Mouse (Mus musculus): Measurements from ENCODE around the gene Hrct1. TPM values are rescaled to one million over a fixed set of nuclear protein-coding genes. Genes with fewer than 3 reads are reported as not detected.

Hrct1 gene
- 1 to 10 TPM; 2.4 to 6.4 TPM for total RNA-seq (2021)
- long read RNA-seq, experiment 1, partial matches to known transcripts: 0 of 3 reads
- long read RNA-seq, experiment 1, other reads (novel, unspliced or antisense): 0 of 3 reads
- long read RNA-seq, experiment 2, partial matches to known transcripts: 0 of 1 reads
- long read RNA-seq, experiment 2, other reads (novel, unspliced or antisense): 0 of 1 reads

DNA sequence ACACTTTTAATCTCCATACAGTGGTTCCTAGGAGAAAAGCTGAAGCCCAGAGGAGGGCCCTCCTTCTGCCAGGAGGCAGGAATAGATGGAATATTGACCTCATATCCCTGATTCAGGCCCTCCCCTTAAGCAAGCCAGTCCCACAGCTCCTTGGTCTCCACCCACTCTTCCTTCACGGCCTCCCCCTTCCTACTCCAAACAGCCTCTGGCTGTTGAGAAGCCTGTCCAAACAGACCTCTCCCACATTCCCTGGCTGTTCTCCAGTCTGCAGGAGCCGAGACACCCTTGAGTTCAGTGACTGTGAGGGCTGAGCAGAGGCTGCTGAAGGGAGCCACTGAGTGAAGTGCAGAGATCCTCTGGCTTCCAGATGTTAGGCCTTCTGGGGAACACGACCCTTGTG is at the start of gene Hrct1:
Gene Hrct1 (plus strand): TSS at position 194 of the 400 bp plus-strand sequence.
- DNase-seq (ENCODE audit: low spot score in 2 of 2): peak in 1 of 2 experiments; percentile 54

GRCm38 (mm10) chr4:43678541-43678940 is 48.4 kb upstream of the Hrct1 start:
- DNase-seq (ENCODE audit: low spot score in 2 of 2): no peak

GRCm38 (mm10) chr4:43679416-43680043 is 47.5 kb upstream of the Hrct1 start:
- peak; percentile 24 to 36 for DNase-seq (ENCODE audit: low spot score in 2 of 2)

- no peak for DNase-seq (ENCODE audit: low spot score in 2 of 2)
Measured at GRCm38 (mm10) chr4:43690021-43690420, 37.0 kb upstream of the Hrct1 start.

- DNase-seq (ENCODE audit: low spot score in 2 of 2): no peak
Measured at GRCm38 (mm10) chr4:43691026-43691425, 36.0 kb upstream of the Hrct1 start.

DNA sequence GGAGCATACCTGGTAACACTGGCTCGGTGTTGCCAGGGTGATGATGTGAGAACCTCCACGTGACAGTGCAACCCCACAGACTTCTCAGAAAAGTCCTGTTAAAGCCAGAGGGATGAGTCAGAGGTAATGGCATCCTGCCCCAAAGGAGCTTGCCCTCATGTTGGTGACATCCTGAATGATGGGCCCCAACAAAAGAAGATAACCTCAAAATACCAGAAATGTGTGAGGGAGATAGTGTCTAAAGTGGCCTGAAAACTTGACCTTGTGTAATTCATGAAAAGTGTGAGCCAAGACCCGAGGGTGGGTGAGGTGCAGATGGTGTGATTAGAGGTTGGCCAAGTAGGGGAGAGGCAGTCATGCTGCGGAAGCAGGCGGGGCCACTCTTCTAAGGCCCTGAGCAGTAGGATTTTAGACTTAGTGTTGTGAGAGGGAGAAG is 33.2 kb upstream of the Hrct1 start:
- peak in 1 of 2 experiments; percentile 40 for DNase-seq (ENCODE audit: low spot score in 2 of 2)

DNA sequence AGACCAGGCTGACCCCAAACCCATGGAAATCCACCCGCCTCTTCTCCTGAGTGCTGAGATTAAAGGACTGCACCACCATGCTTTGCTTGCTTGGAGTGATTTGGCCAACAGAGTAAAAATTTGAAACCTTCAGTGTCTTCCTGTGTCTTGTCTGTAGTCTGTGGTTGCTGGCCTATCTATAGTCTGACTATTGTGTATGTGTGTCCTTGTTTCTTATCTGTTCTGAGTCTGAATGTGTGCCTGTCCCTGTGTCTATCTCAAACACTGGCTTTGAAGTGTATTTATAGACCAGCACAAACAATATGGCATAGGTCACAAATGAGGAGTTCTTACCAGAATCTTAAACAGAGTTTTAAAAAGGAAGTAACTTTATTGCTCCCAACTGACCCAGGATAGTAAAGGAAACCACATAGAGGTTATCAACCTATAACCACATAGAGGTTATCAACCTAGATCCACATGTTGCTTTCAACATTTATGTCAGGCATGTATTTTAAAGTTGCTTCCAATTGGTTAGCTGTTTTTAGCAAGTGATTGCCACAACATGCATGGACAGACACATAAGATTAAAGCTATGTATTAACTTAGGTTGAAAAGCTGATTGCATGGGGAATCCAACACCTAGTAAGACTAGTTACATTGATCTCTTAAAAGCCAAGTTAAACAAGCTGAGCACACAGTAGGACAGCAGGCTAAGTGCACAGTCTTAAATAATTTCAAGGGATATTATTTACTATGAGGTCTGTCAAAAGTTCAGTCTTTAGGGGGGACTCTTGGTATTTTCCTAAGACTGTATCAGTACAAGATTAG is 32.3 kb upstream of the Hrct1 start:
- no peak for DNase-seq (ENCODE audit: low spot score in 2 of 2)

DNA sequence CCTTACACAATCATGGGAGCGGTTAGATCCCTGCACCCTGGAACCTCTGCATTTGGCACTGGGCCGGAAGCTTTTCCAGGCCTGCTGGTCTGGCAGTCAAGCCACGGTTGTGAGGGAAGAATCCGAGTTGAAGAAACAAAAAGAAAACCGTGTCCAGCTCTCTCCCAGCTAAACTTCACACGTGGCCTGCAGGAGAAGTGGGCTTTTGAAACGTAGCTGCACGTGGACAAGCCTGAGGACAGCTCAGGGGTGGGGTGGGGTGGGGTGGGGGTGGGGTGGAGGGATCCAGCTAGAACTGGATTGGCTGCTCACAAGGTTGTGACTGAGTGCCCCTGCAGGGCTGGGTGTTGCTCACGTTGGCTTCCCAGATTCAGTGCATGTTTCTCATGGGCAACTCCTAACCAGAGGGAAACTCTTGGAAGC is 31.7 kb upstream of the Hrct1 start:
- DNase-seq (ENCODE audit: low spot score in 2 of 2): no peak

GRCm38 (mm10) chr4:43696561-43696960 is 30.4 kb upstream of the Hrct1 start:
- no peak for DNase-seq (ENCODE audit: low spot score in 2 of 2)

- no peak for DNase-seq (ENCODE audit: low spot score in 2 of 2)
Measured at GRCm38 (mm10) chr4:43700707-43701106, 26.3 kb upstream of the Hrct1 start, which contains the start of gene Olfr70. Gene Olfr70 (minus strand): TSS chr4:43700807.

DNA sequence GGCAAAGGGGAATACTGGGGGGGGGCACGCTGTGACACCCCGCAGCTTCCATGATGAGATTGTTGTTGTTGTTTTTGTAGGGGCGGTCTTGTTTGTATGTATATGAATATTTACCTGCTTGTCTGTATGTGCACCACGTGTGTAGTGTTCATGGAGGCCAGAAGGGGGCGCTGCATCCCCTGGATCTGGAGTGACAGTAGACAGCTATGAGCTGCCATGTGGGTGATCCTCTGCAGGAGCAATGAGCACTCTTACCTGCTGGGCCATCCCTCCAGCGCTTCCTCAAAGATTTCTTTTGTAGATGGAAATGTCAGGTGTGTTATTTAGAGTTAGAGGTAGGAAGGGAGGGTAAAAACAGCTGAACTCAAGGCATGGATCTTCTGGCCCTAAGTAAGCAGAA is 23.5 kb upstream of the Hrct1 start:
- no peak for DNase-seq (ENCODE audit: low spot score in 2 of 2)

DNA sequence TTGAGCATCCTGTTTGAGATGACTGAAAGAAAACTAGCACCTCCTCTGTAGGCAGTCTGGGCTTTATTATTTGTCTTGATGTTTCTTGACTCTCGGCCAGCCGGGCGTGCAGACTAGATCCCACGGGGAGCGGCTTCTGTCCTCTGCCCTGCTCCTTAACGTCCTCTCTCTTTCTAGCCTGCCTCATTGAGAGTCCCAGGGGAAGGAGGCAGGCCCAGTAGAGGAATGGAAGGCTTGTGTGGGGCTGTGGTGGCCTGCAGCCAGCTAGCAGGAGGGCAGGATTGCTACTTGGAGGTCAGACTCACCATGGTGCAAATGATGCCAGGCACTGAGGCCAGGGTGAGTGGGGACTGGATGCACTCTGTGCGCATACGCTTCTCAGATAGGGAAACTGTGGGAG is 23.1 kb upstream of the Hrct1 start:
- no peak for DNase-seq (ENCODE audit: low spot score in 2 of 2)

- DNase-seq (ENCODE audit: low spot score in 2 of 2): no peak
Measured at GRCm38 (mm10) chr4:43705991-43706390, 21.0 kb upstream of the Hrct1 start.

GRCm38 (mm10) chr4:43709869-43710268 is 17.1 kb upstream of the Hrct1 start, which contains the start of gene Olfr71:
Gene Olfr71 (minus strand): TSS chr4:43710255.
- DNase-seq (ENCODE audit: low spot score in 2 of 2): no peak

DNA sequence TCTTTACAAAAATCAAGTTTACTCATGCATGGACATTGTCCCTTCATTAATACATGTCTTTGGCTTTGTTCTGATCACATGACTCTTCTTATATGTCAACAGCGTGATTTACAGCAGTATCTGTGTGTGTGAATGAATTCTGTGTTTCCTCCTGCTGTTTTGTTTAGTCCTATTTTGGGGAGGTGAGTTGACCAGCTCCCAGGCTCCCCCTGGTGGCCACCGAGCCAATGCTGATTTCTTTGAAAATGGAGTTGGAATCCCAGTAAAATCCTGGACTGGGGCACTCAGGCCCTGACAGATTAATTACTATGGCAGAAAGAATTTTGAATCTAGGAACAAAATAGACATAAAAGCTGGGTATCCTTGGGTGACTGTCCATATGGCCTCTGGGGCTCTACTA is 15.2 kb upstream of the Hrct1 start:
- DNase-seq (ENCODE audit: low spot score in 2 of 2): peak; percentile 84 to 90

GRCm38 (mm10) chr4:43713652-43714219 is 13.3 kb upstream of the Hrct1 start:
- no peak for DNase-seq (ENCODE audit: low spot score in 2 of 2)

DNA sequence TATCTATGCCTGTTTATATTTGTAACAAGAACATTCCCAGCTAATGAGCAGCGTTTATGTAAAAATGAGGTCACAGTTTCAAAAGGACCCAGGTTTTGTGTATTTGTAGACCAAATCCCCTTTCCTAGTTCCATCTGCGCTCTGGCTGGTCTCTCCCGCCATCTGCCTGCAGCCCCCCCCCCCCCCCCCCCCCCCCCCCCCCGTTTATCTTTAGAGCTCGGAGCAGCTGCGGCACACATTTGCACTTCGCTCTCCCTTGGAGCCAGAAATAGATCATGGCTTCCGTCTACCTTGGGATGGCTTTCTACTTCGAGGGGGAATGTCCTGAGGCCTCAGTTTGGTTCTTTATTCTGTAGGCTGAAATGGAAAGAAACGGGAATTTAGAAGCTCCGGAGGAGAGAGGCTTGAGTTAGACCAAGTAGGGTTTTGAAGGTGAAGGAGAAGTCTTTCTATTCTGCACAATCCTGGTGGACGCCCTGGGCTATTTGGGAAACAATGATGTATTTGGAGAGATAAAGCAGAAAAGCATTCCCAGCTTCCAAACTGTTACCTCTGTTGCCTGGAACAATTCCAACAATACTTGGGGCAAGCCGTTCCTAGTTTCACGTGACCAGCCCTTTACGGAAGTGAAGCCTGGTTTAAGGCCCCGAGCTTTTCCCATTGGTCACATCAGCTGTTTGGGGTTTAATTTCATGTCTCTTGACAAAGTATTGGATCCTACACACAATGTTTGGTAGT is 6.3 kb upstream of the Hrct1 start:
- DNase-seq (ENCODE audit: low spot score in 2 of 2): no peak

DNA sequence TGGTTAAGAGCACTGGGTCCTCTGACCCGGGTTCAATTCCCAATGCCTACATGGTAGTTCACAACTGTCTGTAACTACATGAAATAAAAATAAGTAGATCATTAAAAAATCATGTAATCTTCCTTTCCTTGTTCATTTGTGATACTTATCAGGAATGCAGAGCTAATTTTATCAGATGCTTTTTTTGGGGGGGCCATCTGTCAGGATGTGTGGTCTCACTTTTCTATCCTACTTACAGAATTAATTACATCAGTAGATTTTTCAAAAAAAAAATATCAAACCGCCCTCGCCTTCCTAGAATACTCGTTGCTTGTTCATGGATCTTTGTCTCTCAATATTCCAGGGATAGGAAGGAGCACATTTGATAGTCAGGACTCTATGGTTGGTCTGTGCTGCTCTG is 4.8 kb upstream of the Hrct1 start:
- DNase-seq (ENCODE audit: low spot score in 2 of 2): no peak

- DNase-seq (ENCODE audit: low spot score in 2 of 2): peak in 1 of 2 experiments; percentile 49
Measured at GRCm38 (mm10) chr4:43724764-43725163, 2.2 kb upstream of the Hrct1 start.

DNA sequence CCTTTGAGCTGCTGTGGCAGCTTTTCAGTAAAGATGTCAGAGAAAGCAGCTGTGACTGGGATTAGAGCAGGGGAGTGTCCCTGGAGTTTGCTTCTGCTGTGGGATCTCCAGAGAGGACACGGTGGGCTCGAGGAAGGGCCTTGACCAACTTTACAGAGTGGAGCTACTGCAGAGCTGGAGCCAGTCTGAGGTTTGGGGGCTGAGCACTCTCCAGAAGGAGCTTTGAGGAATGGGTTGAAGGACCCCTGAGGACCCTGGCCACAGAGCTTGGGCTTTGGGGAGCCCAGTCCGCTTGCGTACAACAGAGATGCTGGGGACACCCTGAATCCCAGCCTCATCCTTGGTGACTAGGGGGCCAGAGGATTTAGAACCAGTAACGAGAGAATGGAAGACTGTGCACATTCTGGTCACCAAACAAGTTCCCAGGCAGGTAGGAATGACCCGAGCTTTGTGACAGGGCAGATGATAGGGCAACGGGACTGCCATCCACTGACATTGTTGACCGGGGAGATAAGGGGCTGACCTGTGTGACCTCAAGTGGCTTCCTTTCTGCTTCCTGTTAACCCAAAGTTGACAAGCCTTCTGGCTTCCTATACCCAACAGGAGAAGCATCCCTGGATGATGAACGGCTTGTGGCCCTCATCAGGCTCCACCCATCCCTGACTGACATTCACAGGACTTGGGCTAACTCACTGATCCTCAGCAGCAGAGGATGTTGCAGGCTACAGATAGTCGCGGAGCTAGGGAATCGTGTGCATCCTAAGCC is 577 bp upstream of the Hrct1 start:
- DNase-seq (ENCODE audit: low spot score in 2 of 2): no peak
